Mouse (Mus musculus) forebrain, postnatal 0 days (tissue): ENCODE results near the gene Dyrk1a. TPM values are rescaled to one million over a fixed set of nuclear protein-coding genes. Genes with fewer than 3 reads are reported as not detected.

Experiments
- ATAC-seq: fragments of 200-750 bp; cut with Nextera tagmentation; 2 replicates; pipeline ENCODE4 v1.8.0; 2017; ENCODE audit warnings: mild to moderate bottlenecking, moderate library complexity
- DNase-seq: peaks from one replicate; pipeline ENCODE4 v3.0.0-alpha.2; 2015
- H3K27ac ChIP-seq: fragments of 300-500 bp; sonication (generic); 2 replicates; pipeline ENCODE4 v1.5.1; 2014; ENCODE audit warnings: low read depth, mild to moderate bottlenecking, antibody characterized with exemption, low read length, moderate library complexity, mixed read lengths
- H3K27me3 ChIP-seq: fragments of 300-500 bp; sonication (generic); 2 replicates; pipeline ENCODE4 v1.6.1; 2014; ENCODE audit warnings: mild to moderate bottlenecking, low read length, mixed read lengths; ENCODE audit not compliant: insufficient read depth
- H3K36me3 ChIP-seq: fragments of 300-500 bp; sonication (generic); 2 replicates; pipeline ENCODE4 v1.6.1; 2014; ENCODE audit warnings: mild to moderate bottlenecking, moderate library complexity; ENCODE audit not compliant: insufficient read depth
- H3K4me1 ChIP-seq: fragments of 300-500 bp; sonication (generic); 2 replicates; pipeline ENCODE4 v1.6.1; 2014; ENCODE audit warnings: antibody characterized with exemption; ENCODE audit not compliant: insufficient read depth
- H3K4me2 ChIP-seq: fragments of 300-500 bp; sonication (generic); 2 replicates; pipeline ENCODE4 v1.6.1; 2014; ENCODE audit warnings: low read depth, mild to moderate bottlenecking, moderate library complexity
- H3K4me3 ChIP-seq: fragments of 300-500 bp; sonication (generic); 2 replicates; pipeline ENCODE4 v1.5.1; 2014; ENCODE audit warnings: low read depth, low read length, mixed read lengths
- H3K9ac ChIP-seq: fragments of 300-500 bp; sonication (generic); 2 replicates; pipeline ENCODE4 v1.6.1; 2014; ENCODE audit warnings: mild to moderate bottlenecking
- H3K9me3 ChIP-seq: fragments of 300-500 bp; sonication (generic); 2 replicates; pipeline ENCODE4 v1.6.1; 2016; ENCODE audit warnings: low read length
- CTCF ChIP-seq: sonication (generic); IDR thresholded peaks from 2 replicates; pipeline ENCODE4 v1.5.1; 2016; ENCODE audit warnings: antibody characterized with exemption, control low read depth, low read depth
- WGBS: fragments of 180-500 bp; shearing (Covaris S2); extraction: QIAGEN DNeasy Blood & Tissue Kit; methylation state at CpG from one replicate; pipeline ENCODE4 v1.1.7; 2014; 5-methylcytosine and 5-hydroxymethylcytosine counted together
- polyA plus RNA-seq: library from polyadenylated mRNA; unstranded; fragments of >200 nt; fragmentation: Nextera tagmentation; extraction: Ambion mirVana; gene quantifications from 2 replicates; pipeline ENCODE4 v1.2.1, GENCODE M21; 2015
- total RNA-seq: library from RNA; depleted of rRNA; stranded (reverse); fragments of >200 nt; gene quantifications from 2 replicates; pipeline ENCODE4 v1.2.3, GENCODE M21; 2014

The Dyrk1a gene
- total and polyA plus RNA-seq, 2 experiments from 2014 or later: 13.5 to 101 TPM

GRCm38 (mm10) chr16:94617255-94617654 lies 47.4 kb downstream of the Dyrk1a start:
- no peaks in the 10 kb centered on the region for H3K27me3 ChIP-seq
- H3K9ac ChIP-seq: no peak overlapping the region
- no peaks in the 10 kb centered on the region for H3K36me3 ChIP-seq
- DNase-seq (no peak), ATAC-seq (no peak)
- H3K4me3 ChIP-seq: no peak overlapping the region
- H3K9me3 ChIP-seq: no peaks in the 10 kb centered on the region
- TF ChIP-seq CTCF: no peak
- no peak overlapping the region for H3K27ac ChIP-seq
- H3K4me2 ChIP-seq: no peak overlapping the region
- 91% methylated on average over 6 of the region's 6 CpGs for WGBS
- no peaks in the 10 kb centered on the region for H3K4me1 ChIP-seq

- ATAC-seq: peak; percentile 53; the same call in 1 of the 2 replicates
- 53% methylated on average over 10 of the region's 10 CpGs for WGBS
These were observed 48.7 kb downstream of the Dyrk1a start for GRCm38 (mm10) chr16:94618543-94618942.

GRCm38 (mm10) chr16:94619301-94619700 lies 49.5 kb downstream of the Dyrk1a start:
- no peak overlapping the region for H3K4me3 ChIP-seq
- H3K4me1 ChIP-seq: no peaks in the 10 kb centered on the region
- DNase-seq: no peak
- 90% methylated on average over 5 of the region's 5 CpGs for WGBS
- H3K4me2 ChIP-seq: no peak overlapping the region
- H3K9ac ChIP-seq: no peak overlapping the region
- no peak for ATAC-seq
- no peaks in the 10 kb centered on the region for H3K9me3 ChIP-seq
- no peaks in the 10 kb centered on the region for H3K36me3 ChIP-seq
- H3K27me3 ChIP-seq: no peaks in the 10 kb centered on the region
- H3K27ac ChIP-seq: no peak overlapping the region
- no peak for TF ChIP-seq CTCF

More at GRCm38 (mm10) chr16:94618543-94618942, 48.7 kb downstream of the Dyrk1a start:
- no peaks in the 10 kb centered on the region for H3K36me3 ChIP-seq
- no peaks in the 10 kb centered on the region for H3K27me3 ChIP-seq
- peak; percentile 75 for TF ChIP-seq CTCF
- no peaks in the 10 kb centered on the region for H3K9me3 ChIP-seq
- no peak overlapping the region for H3K9ac ChIP-seq
- H3K4me1 ChIP-seq: no peaks in the 10 kb centered on the region
- no peak overlapping the region for H3K4me2 ChIP-seq
- peak; percentile 45 for DNase-seq
- no peak overlapping the region for H3K27ac ChIP-seq
- no peak overlapping the region for H3K4me3 ChIP-seq

GRCm38 (mm10) chr16:94624871-94625270 lies 55.1 kb downstream of the Dyrk1a start:
- TF ChIP-seq CTCF: no peak
- Histone ChIP-seq H3K9me3 (no peaks in the 10 kb centered on the region), H3K4me1 (no peaks in the 10 kb centered on the region; the same call in 1 of the 2 replicates), H3K36me3 (no peaks in the 10 kb centered on the region), H3K4me2 (no peak overlapping the region), H3K9ac (no peak overlapping the region), H3K4me3 (no peak overlapping the region), H3K27ac (no peak overlapping the region), H3K27me3 (no peaks in the 10 kb centered on the region)
- ATAC-seq (no peak), DNase-seq (peak; percentile 17)
- WGBS: 55% methylated on average over 4 of the region's 4 CpGs

- Histone ChIP-seq H3K27ac (no peak overlapping the region), H3K9ac (no peak overlapping the region), H3K4me3 (no peak overlapping the region), H3K4me2 (no peak overlapping the region), H3K4me1 (no peaks in the 10 kb centered on the region; the same call in 1 of the 2 replicates), H3K9me3 (no peaks in the 10 kb centered on the region), H3K36me3 (no peaks in the 10 kb centered on the region), H3K27me3 (no peaks in the 10 kb centered on the region)
- ATAC-seq (no peak), DNase-seq (no peak)
- TF ChIP-seq CTCF: no peak
- 85% methylated on average over 7 of the region's 7 CpGs for WGBS
These were observed 55.8 kb downstream of the Dyrk1a start for GRCm38 (mm10) chr16:94625639-94626038.

GRCm38 (mm10) chr16:94627736-94628135 lies 57.9 kb downstream of the Dyrk1a start:
- peaks cover 7% of the 10 kb centered on the region; the same call in 1 of the 2 replicates for H3K4me1 ChIP-seq
- H3K4me3 ChIP-seq: no peak overlapping the region
- no peak for TF ChIP-seq CTCF
- DNase-seq (no peak), ATAC-seq (no peak)
- H3K27ac ChIP-seq: no peak overlapping the region
- H3K9ac ChIP-seq: no peak overlapping the region
- WGBS: 51% methylated on average over 5 of the region's 5 CpGs
- no peaks in the 10 kb centered on the region for H3K36me3 ChIP-seq
- H3K4me2 ChIP-seq: no peak overlapping the region
- H3K9me3 ChIP-seq: no peaks in the 10 kb centered on the region
- no peaks in the 10 kb centered on the region for H3K27me3 ChIP-seq

GRCm38 (mm10) chr16:94628976-94629729 lies 59.3 kb downstream of the Dyrk1a start:
- no peak for TF ChIP-seq CTCF
- no peak for DNase-seq
- Histone ChIP-seq H3K9ac (no peak overlapping the region), H3K36me3 (no peaks in the 10 kb centered on the region), H3K4me3 (no peak overlapping the region), H3K27ac (no peak overlapping the region), H3K9me3 (no peaks in the 10 kb centered on the region), H3K4me1 (peaks cover 7% of the 10 kb centered on the region; the same call in 1 of the 2 replicates), H3K27me3 (no peaks in the 10 kb centered on the region), H3K4me2 (no peak overlapping the region)
- no peak for ATAC-seq
- 83% methylated on average over 9 of the region's 9 CpGs for WGBS
